Mouse (Mus musculus): ENCODE results near the gene Adgrl3. TPM values are rescaled to one million over a fixed set of nuclear protein-coding genes. Genes with fewer than 3 reads are reported as not detected.

The Adgrl3 gene
- total RNA-seq, 4 experiments from 2014 or later = 202 to 218 (median 203) TPM

DNA sequence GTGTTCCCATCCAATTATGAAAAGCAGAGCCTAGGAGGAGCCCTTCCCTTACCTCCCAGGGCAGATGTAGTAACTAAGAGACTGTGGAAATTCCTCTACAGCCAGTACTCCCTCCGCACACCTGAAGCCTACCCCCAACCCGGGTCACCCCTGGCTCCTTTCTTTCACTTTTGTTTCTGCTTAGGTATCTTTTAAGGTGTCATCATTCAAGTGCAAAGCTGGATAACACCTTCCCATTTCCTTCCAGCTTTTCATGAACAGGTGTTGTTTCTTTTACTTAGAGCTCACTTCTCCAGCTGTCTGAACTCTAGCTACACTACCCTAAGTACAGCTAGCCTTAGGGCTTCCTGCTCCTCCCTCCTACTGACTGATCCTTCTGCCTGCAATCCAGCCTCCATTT lies 634.0 kb downstream of the Adgrl3 start:
- DNase-seq (ENCODE audit: low spot score in 2 of 2) = no peak

GRCm38 (mm10) chr5:81661611-81662390 lies 641.9 kb downstream of the Adgrl3 start:
- DNase-seq (ENCODE audit: low spot score in 2 of 2) = no peak

DNA sequence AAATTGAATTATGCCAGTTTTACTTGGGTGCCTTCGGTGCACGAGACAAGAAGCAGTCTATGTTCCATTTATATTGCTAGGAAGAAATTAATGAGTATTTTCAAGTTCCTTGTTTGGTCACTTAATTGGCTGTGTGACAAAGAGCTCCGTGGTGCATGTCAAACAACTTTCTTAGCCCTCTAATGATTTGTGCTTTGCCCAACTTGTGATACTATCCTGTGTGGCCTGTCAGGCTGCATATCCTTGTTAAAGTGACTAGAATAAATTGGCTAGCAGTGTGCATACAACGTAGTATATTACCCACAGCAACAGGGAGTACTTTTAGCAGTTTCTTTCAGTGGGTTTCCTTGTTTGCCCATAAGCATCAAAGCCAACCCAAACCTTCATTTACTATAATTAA lies 651.1 kb downstream of the Adgrl3 start:
- DNase-seq (ENCODE audit: low spot score in 2 of 2) = no peak

- DNase-seq (ENCODE audit: low spot score in 2 of 2) = no peak
Observed at GRCm38 (mm10) chr5:81674275-81674974, 654.5 kb downstream of the Adgrl3 start.

- DNase-seq (ENCODE audit: low spot score in 2 of 2) = no peak
Observed at GRCm38 (mm10) chr5:81674975-81675371, 655.0 kb downstream of the Adgrl3 start.

DNA sequence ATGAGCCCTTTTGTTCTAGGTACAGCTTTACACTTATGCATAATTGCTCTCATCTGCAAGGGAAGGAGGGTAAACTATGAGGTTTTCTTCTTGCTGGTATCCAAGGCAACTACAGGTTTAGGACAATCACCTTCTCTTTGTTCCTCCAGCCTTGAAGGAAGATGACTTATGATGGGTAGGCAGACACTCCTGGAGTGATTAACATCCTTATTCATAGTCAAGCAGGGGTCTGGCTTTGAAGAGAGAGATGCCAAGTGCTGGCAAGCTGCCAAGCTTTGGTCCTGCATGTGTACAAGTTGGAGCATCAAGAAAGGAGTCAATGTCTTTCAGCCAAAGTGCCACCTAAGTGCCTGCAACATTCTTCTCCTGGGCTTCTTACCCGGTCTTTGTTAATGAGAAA lies 657.0 kb downstream of the Adgrl3 start:
- no peak for DNase-seq (ENCODE audit: low spot score in 2 of 2)

- DNase-seq (ENCODE audit: low spot score in 2 of 2) = no peak
Observed at GRCm38 (mm10) chr5:81686206-81686605, 666.3 kb downstream of the Adgrl3 start.

DNA sequence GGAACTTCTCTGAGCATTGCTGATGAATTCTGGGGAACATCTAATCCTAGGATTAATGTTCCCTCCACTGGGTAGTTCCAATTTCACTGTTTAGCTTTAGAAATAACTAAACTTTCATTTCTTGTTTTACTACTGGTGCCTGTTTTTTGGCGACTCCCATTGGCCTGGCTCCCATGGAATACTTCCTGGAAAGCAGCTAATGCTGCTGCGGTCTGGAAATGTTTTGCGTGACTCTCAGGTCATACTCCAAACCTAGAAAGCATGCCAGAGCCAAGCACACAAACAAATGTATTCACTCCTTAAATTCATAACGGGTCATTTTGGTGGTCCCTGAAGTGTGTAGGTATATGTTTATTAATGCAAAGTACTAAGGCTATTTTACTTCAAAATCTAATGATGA lies 666.9 kb downstream of the Adgrl3 start:
- no peak for DNase-seq (ENCODE audit: low spot score in 2 of 2)

DNA sequence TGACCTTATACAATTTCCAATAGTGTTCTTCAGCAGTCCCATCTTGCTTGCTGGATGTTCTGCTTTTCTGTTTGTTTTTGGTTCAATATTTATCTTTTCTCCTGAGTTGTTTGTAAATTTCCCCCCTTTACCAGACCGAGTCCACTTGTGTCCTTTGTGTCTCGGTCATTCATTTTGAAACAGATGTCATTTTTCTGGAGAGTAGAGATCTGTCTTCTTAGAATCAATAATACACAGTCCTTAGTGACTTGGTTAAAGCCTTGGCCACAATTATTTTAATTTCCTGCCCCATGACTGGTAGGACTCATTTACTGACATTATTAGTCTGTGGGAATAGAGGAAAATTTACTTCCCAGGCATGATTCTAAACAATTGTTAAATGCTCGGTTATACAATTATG lies 709.7 kb downstream of the Adgrl3 start:
- no peak for DNase-seq (ENCODE audit: low spot score in 2 of 2)

- peak in 1 of 2 experiments; percentile 20 for DNase-seq (ENCODE audit: low spot score in 2 of 2)
Observed at GRCm38 (mm10) chr5:81736008-81736407, 716.1 kb downstream of the Adgrl3 start.

DNA sequence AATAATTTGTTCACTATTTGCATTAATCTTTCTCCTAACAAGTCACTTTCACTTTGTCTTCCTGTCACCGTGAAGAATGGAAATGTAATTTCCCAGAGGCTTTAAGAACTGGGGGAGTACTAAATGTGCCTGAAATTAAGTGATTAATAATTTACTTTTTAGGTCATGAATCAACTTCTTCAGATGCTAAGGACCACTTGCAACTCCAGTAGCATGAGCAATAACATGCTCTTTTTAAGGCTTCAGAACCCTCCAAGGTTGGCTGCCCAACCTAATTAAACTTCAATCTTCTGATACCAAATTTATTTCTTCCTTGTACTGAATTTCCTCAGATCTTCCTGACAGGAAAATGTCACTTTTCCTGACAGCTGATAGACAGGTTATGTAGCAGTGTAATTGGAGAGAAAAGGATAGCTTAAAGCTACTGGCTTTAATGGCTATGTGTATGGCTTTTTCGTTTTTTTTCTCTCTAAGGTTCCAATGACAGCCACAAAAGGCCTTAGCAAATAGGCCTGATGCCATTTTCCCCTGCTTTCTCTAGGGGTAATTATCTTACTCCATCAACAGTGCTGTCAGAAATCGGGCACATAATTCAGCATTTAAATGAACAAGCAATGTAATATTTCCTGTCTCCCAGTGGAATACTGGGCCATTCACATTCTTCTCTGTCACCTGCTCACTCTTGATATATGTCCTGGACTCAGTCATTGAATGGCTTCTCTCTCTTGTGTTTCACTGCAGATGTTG lies 718.5 kb downstream of the Adgrl3 start:
- no peak for DNase-seq (ENCODE audit: low spot score in 2 of 2)

DNA sequence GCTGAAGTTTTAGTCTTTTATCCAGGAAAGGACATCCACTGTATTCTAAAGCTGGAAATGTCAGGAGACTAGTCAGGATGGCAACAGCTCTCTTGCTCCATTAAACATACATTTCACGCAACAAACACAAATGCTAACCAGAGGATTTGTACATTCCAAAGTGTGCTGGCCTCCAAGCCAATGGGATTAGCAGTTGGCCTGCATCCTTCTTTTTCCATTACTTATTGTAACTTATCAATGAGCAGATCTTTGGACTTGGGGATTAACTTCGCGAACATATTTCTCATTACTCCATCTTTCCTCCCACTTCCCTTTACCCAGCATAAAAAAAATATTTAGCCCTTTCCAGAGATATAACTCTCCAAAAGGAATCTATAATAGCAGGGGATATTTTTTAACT lies 732.5 kb downstream of the Adgrl3 start:
- no peak for DNase-seq (ENCODE audit: low spot score in 2 of 2)

- no peak for DNase-seq (ENCODE audit: low spot score in 2 of 2)
Observed at GRCm38 (mm10) chr5:81755711-81756110, 735.8 kb downstream of the Adgrl3 start.

DNA sequence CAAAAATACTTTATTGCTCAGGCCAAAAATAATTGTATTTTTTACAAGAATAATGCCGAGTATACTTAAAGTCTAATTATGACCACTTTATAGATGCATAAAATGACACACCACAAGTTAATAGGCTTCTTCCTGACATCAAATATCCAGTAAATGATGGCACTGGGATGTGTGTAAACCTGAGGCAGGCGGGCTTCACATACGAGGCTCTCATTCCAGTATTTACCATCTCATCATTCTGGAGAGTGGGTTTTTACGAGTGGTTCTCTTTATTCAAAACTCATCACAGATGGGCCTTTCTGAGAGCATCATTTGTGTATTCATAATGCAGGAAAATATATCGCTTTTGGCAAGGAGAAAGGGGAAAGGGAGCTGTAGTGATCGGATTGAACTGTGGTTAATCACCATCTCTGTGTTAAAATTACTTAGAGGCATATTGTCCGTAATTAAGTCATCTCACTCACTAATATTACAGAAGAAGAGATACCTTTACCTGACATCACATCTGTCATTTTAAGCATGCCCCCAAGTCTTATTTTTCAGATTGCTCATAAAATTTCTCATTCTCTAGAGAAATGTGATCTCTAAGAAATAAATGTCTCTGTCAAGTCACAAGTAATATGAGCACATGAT lies 737.3 kb downstream of the Adgrl3 start:
- DNase-seq (ENCODE audit: low spot score in 2 of 2) = no peak

- DNase-seq (ENCODE audit: low spot score in 2 of 2) = no peak
Observed at GRCm38 (mm10) chr5:81776234-81776633, 756.3 kb downstream of the Adgrl3 start.

DNA sequence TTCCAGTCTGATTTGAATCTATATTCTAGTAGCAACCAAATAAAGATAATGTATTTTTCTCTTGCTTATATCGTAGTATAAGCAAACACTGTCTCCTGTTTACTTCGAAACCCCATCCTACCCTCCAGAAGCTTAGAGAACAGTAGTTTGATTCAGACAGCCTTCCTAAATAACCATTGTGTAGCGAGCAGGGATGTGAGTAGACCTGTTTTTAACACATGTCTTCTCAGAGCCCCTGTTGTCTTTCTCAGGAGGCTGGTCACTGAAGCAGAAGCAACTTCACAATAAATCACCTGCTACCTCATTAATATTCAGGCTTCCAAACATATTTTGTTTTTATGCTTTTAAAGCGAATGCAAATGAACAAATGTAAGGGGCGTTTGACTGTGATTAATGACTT lies 756.8 kb downstream of the Adgrl3 start:
- no peak for DNase-seq (ENCODE audit: low spot score in 2 of 2)

DNA sequence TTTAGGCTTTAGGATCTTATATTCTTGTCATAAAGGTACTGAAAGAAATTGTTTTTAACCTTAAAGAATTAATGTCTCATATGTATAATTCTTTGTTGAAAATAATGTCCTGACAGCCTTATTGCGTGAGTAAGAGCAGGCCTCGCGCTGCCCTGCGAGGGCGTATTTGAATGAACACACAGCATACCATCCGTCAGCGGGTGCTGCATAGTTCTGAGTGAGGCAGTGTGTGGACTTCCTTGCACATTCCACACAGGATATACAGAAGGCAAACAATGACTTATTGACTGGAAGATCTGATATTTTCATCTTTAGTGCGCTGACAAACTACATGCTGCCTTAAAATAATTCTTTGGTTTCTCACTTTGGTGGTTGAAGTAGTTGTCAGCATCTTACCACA lies 764.8 kb downstream of the Adgrl3 start:
- DNase-seq (ENCODE audit: low spot score in 2 of 2) = no peak

- DNase-seq (ENCODE audit: low spot score in 2 of 2) = no peak
Observed at GRCm38 (mm10) chr5:81790710-81791109, 770.8 kb downstream of the Adgrl3 start.

DNA sequence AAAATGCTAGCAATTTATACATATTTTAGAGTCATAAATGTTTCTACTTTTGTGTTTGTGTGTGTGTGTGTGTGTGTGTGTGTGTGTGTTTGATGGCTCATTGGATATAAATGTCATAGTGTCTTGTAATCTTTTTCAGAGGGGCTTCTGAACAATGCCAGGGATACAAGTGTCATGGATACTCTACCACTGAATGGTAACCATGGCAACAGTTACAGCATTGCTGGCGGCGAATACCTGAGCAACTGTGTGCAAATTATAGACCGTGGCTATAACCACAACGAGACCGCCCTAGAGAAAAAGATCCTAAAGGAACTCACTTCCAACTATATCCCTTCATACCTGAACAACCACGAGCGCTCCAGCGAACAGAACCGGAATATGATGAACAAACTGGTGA lies 774.2 kb downstream of the Adgrl3 start:
- no peak for DNase-seq (ENCODE audit: low spot score in 2 of 2)

DNA sequence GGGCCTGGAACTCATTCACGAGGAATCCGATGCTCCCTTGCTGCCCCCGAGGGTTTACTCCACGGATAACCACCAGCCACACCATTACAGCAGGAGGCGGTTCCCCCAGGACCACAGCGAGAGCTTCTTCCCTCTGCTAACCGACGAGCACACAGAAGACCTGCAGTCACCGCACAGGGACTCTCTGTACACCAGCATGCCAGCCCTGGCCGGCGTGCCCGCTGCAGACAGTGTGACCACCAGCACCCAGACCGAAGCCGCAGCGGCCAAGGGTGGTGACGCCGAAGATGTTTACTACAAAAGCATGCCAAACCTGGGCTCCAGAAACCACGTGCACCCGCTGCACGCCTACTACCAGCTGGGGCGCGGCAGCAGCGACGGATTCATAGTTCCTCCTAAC lies 774.7 kb downstream of the Adgrl3 start:
- no peak for DNase-seq (ENCODE audit: low spot score in 2 of 2)

DNA sequence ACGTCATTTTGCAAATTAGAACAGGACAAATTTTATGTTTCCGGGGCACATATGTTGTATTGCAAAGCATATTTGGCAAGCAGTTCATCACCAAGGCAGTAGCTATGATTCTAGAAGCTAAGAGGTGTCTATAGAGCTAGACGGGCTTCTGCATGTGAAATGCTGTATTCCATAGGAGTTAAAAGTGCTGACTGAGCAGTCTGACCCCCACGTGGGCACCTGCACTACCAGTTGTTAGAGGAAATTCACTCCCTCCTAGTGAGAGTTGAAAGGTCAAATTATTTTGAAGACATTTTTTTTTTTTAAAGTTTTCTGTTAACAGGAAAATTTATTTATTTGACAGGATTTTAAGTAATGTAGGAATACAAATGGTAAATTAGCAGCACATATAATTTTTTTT lies 776.2 kb downstream of the Adgrl3 start:
- no peak for DNase-seq (ENCODE audit: low spot score in 2 of 2)

DNA sequence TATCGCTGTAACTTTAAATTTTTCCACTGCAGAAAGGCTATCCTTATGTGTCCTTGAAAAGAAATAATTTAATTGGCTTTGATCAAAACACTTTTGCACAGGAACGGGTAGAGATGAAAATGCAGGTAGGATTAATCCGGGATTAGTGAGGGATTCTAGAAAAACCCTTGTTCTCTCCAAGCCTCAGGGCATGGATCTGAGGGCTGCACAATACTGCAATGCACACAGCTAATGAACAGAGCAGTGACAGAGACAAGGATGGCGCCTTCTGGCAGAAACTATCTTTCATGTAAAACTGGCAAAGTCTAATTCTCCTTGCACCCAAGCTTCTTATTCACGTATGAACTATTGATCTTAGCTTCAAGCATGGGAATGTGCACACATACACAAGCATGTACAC lies 791.0 kb downstream of the Adgrl3 start:
- DNase-seq (ENCODE audit: low spot score in 2 of 2) = no peak
